8 mouse cellular contexts compared by ENCODE assay signal in genomic region chr11:90548560-90548959, GRCm38 (mm10).
DNase-seq lines count a peak whose midpoint lies in the region; ATAC-seq lines count a peak whose summit lies in the region.

No protein-coding gene starts in this region.

- H3K4me2 ChIP-seq in forebrain, embryonic 12.5 days: peak overlapping the region; percentile 19; the same call in 1 of the 2 replicates
- H3K4me2 ChIP-seq in midbrain, embryonic 14.5 days (ENCODE audit: low read length): 0 out of 2 replicates have a peak overlapping the region, but pooled peaks have one; percentile 18

- peaks cover 6% of the 10 kb centered on the region; the same call in 1 of the 2 replicates for H3K36me3 ChIP-seq in forebrain, embryonic 12.5 days (replicated peaks)
- 0 out of 2 replicates have a peak, but pooled peaks cover 2% of the 10 kb centered on the region for H3K36me3 ChIP-seq in midbrain, embryonic 14.5 days (ENCODE audit: control insufficient read depth, insufficient read depth, low read length)

- H3K27me3 ChIP-seq in forebrain, embryonic 12.5 days: peaks cover 48% of the 10 kb centered on the region
- H3K27me3 ChIP-seq in midbrain, embryonic 14.5 days (ENCODE audit: control insufficient read depth, insufficient read depth, low read length): peaks cover 9% of the 10 kb centered on the region; the same call in 1 of the 2 replicates

- WGBS in forebrain, embryonic 12.5 days: 4% methylated on average over 13 of the region's 13 CpGs
- 4% methylated on average over 13 of the region's 13 CpGs for WGBS in midbrain, embryonic 14.5 days

- intact Hi-C loops in heart, postnatal 25 days (cut with DNase I): no loop called here

- H3K27ac ChIP-seq in forebrain, embryonic 12.5 days: no peak overlapping the region
- peak overlapping the region; percentile 81 for H3K27ac ChIP-seq in midbrain, embryonic 14.5 days (replicated peaks; ENCODE audit: low read depth, low read length)

- H3K9me3 ChIP-seq in forebrain, embryonic 12.5 days: no peaks in the 10 kb centered on the region
- H3K9me3 ChIP-seq in midbrain, embryonic 14.5 days (ENCODE audit: control insufficient read depth, low read length): no peaks in the 10 kb centered on the region

- peaks cover 39% of the 10 kb centered on the region for H3K4me1 ChIP-seq in forebrain, embryonic 12.5 days
- peaks cover 24% of the 10 kb centered on the region for H3K4me1 ChIP-seq in midbrain, embryonic 14.5 days (ENCODE audit: control insufficient read depth, insufficient read depth, low read length)

- no peak overlapping the region for H3K9ac ChIP-seq in forebrain, embryonic 12.5 days
- H3K9ac ChIP-seq in midbrain, embryonic 14.5 days (replicated peaks; ENCODE audit: low read length): no peak overlapping the region

- peak; percentile 89 for DNase-seq in Muller cell, postnatal 12 days (ENCODE audit: inconsistent ontology term)
- DNase-seq in midbrain, embryonic 14.5 days: peak; percentile 76
- no peak for DNase-seq in heart, postnatal 25 days (ENCODE audit: low spot score)
- no peak for DNase-seq in spleen, adult 12 weeks (ENCODE audit: low spot score)
- no peak for DNase-seq in ovary, postnatal 14 days (ENCODE audit: low spot score)

- no peak overlapping the region for H3K4me3 ChIP-seq in forebrain, embryonic 12.5 days (replicated peaks)
- H3K4me3 ChIP-seq in midbrain, embryonic 14.5 days (replicated peaks; ENCODE audit: low read depth, low read length): no peak overlapping the region

- ATAC-seq in forebrain, embryonic 12.5 days (ENCODE audit: low FRiP score): peak; percentile 93
- peak; percentile 76 for ATAC-seq in inflammation-experienced regulatory T-cells, adult 6 months
- no peak; the same call in 1 of the 2 replicates for ATAC-seq in midbrain, embryonic 14.5 days (ENCODE audit: low FRiP score, low TSS enrichment)
- no peak for ATAC-seq in megakaryocyte-erythroid progenitor cell, adult 5-6 weeks (replicated peaks; ENCODE audit: low FRiP score, low TSS enrichment, poor library complexity, severe bottlenecking)

Comparison
In these comparisons a context has a peak if more than half of its experiments do, and no peak if none do; other contexts are left out.
1. DNase-seq: peak in Muller cell, postnatal 12 days (single experiment) and midbrain, embryonic 14.5 days (single experiment); none in heart, postnatal 25 days (single experiment), spleen, adult 12 weeks (single experiment) and ovary, postnatal 14 days (single experiment).
2. ATAC-seq: peak in forebrain, embryonic 12.5 days (single experiment) and inflammation-experienced regulatory T-cells, adult 6 months (single experiment); none in midbrain, embryonic 14.5 days (single experiment) and megakaryocyte-erythroid progenitor cell, adult 5-6 weeks (single experiment).